Mouse (Mus musculus) spleen, adult 2 months (tissue): Measurements from ENCODE around the gene Usp45.

ENCODE experiments used
- CTCF ChIP-seq: fragments of 200-500 bp; IDR thresholded peaks from 2 replicates; pipeline ENCODE4 v1.5.1; 2011; ENCODE audit warnings: mild to moderate bottlenecking, inconsistent platforms; ENCODE audit not compliant: insufficient read depth, insufficient read length, insufficient replicate concordance; ENCODE audit errors: extremely low read depth
- POLR2A ChIP-seq: fragments of 200-500 bp; IDR thresholded peaks from 2 replicates; pipeline ENCODE4 v1.6.1; 2011; ENCODE audit warnings: low read depth, low read length, inconsistent platforms

GRCm38 (mm10) chr4:21885831-21886230, 118.9 kb downstream of the Usp45 start:
- no peak for TF ChIP-seq CTCF
- no peak for TF ChIP-seq POLR2A
